Mouse (Mus musculus): Measurements from ENCODE around the gene Wsb2.
"Not testable (repeated sequence)": the region's sequence is repeated elsewhere in the genome, so short reads cannot be mapped to it uniquely, and the experiment has no call there.

Wsb2 gene

GRCm38 (mm10) chr5:117357129-117357477 is at the start of gene Wsb2:
TSS of gene Wsb2 (plus strand) at chr5:117357304.
- peak; percentile 90 to 96 for DNase-seq

- peak; percentile 80 to 95 for DNase-seq
These were observed 49.4 kb upstream of the Wsb2 start for GRCm38 (mm10) chr5:117307699-117308098.

- peak; percentile 79 to 86 for DNase-seq
These were observed 43.7 kb upstream of the Wsb2 start for GRCm38 (mm10) chr5:117313420-117313819.

GRCm38 (mm10) chr5:117313909-117314308 is 43.2 kb upstream of the Wsb2 start:
- no peak for DNase-seq

GRCm38 (mm10) chr5:117314587-117315428 is 42.3 kb upstream of the Wsb2 start:
- DNase-seq = no peak

DNA sequence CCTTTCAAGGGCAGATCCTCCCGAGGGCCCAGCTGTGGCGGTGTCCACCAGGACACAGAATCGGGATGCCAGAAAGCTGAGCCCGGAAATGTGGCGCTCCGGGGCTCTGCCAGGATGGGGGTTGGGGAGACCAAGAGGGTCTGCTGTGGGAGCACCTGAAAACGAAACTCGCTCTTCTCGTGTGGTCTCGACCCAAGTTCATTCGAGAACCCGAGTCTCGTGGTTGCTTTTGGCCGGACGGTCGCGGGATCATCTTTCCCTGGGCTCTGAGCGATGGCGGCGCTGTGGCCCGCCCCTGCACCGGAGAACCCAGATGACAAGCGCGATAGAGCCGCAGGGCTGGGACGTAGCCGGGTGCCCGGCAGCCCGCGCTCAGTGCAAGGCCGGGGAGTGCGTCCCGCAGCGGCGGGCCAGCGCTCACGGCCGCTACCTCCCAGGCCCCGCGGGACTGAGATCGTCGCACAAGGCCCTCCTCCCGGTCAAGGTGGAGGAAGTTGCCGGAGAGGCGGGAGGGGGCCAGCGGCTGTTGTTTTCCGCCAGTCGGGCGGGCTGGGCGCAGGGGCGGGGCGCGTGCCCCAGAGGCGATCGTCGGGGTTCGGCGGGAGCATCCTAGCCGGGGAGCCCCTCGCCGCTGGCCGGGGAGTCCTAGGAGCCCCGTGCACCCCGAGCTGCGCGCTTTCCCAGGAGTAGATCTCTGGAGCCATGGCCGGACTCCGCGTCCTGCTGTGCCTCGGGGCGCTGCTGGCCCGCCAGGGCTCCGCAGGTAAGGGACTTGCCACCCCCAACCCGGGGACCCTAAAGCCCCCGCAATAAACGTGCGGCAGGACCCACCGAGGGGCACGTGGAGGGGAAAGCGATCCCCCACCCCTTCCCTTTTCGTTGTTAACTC is 38.1 kb upstream of the Wsb2 start, which contains the start of gene Vsig10:
TSS of gene Vsig10 (plus strand) at position 343 of the 889 bp plus-strand sequence.
- DNase-seq = peak; percentile 74 to 86

DNA sequence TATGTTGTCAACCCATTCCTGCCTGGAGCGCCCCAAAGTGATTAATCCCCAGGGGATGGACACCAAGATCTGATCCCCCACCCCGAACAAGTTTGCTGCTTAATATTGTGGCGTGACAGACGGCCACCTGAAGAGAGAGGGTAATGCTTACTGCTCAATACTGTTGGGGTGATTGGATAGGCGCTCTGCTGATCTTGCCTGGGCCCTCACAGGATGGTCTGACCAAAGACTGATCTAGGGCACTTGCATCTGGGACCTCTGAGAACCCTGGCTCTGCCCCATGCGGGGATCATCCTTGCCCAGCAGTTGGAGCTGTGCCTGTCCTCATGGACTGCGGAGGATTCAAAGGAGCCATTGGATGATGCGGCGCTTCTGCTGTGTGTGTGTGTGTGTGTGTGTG is 33.4 kb upstream of the Wsb2 start:
- DNase-seq = no peak

DNA sequence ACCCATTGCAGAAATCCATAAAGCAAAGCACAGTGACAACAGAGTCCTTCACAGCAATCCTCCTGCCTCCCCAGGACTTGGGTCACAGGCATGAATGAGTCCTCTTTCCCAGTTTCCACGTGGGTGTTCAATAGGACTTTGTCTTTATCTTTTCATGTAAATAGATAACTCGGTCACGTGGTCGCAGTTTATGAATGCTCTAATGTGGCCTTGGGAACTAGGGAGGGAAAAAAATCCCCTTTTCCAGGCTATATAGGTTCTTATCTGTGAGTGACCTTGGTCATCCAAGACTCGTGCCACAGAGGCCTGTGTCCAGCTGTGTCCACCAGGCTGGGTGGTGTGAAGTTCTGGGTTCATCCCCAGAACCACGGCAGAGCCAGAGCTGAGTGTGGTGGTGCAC is 30.7 kb upstream of the Wsb2 start:
- no peak for DNase-seq

- peak; percentile 17 to 25 for DNase-seq
These were observed 26.6 kb upstream of the Wsb2 start for GRCm38 (mm10) chr5:117330457-117330856.

DNA sequence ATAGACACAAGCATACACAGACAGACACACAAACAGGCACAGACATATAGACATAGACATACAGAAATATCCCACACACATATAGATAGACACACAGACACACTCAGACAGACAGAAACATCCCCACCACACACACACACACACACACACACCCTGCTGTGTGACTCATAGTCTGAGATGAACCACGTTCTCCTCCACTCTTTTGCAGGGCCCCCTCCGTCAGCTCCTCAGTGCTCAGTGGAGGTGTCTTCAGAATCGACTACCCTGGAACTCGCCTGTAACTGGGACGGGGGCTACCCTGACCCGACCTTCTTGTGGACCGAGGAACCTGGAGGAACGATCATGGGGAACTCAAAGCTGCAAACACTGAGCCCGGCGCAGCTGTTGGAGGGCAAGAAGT is 19.1 kb upstream of the Wsb2 start:
- DNase-seq = no peak

DNA sequence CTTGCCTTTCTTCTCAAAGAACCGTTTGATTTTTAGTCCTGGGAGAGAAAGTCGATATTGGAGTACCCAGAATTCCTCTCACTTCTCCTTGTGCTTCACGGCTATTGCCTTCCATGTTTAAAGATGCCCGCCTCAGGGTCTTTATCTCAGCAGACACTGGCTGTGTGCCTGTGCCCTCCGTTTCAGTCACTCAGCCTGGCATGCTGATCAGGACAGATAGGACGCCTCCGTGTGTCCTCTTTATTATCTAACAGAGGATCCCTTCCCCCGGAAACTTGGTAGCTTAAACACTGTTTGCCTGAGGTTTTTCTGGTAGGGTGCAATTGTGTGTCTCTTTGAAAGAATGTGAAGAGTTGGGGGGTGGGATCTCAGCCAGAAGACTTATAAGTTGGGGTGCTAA is 18.6 kb upstream of the Wsb2 start:
- DNase-seq = no peak

DNA sequence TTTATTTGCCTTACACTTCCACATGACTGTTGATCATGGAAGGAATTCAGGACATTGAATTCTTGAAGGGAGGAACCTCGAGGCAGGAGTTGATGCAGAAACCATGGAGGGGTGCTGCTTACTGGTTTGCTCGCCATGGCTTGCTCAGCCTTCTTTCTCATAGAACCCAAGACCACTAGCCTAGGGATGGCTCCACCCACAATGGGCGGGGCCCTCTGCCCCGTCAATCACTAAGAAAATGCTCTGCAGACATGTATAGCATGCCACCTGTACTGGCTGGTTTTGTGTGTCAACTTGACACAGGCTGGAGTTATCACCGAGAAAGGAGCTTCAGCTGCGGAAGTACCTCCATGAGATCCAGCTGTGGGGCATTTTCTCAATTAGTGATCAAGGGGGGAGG is 17.0 kb upstream of the Wsb2 start:
- DNase-seq = no peak

GRCm38 (mm10) chr5:117341896-117342295 is 15.2 kb upstream of the Wsb2 start:
- no peak for DNase-seq

DNA sequence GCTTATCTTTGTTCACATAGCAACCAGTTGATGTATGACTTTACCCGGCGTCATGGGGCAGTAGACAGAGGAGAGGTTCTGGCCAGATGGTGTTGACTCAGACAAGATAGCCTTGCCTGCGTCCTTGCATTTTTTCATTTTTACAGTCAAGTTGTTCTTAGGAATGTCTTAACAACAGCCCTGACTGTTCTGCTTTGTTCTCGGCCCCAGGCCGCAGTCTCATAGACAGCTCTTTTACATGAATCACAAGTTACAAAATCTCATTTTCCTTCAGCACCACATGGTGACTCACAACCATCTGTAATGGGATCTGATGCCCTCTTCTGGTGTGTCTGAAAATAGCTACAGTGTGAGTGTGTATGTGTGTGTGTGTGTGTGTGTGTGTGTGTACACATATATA is 12.6 kb upstream of the Wsb2 start:
- not testable (repeated sequence) for DNase-seq

DNA sequence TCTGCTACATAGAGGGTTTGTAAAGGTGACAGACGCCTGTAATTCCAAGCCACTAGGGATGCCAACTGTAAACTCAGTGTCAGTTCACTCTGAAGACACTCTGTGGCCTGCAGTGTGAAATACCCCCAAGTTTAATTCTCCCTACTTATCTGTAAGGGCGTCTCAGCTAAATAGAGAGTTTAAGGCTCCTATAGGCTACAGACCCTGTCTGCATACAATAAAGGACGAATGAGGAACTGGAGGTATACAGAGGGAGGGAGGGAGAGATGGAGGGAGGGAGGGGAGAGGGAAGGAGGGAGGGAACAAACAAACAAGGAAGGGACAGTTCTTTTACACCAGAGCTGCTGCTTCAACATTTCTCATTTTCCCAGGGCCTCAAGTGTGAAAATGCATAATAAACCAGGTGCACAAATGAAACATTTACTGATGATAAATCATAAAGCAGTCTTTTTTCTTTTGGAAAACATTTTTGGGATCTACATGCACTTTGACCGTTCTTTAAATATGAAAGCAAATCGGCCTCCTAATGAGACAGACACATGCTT is 11.6 kb upstream of the Wsb2 start:
- no peak for DNase-seq

DNA sequence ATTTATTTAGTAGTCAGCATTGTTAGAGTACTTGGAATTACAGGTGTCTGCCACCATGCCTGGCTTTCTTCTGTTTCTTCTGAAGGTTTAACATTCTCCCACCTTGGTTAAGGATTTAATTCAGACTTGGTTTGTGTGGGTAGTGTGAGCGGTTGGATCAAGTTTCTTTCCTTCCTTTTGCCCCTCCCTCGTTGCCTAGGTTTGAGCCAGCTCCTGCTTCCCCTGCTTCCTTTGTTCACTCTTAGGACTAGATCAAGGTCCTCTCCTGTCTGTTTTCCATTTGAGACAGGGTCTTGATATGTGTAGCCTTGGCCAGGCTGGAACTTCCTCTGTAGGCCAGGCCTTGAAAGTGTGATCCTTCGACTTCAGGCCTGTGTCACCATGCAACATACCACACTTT is 10.8 kb upstream of the Wsb2 start:
- no peak for DNase-seq

GRCm38 (mm10) chr5:117347011-117347410 is 10.1 kb upstream of the Wsb2 start:
- DNase-seq = no peak

DNA sequence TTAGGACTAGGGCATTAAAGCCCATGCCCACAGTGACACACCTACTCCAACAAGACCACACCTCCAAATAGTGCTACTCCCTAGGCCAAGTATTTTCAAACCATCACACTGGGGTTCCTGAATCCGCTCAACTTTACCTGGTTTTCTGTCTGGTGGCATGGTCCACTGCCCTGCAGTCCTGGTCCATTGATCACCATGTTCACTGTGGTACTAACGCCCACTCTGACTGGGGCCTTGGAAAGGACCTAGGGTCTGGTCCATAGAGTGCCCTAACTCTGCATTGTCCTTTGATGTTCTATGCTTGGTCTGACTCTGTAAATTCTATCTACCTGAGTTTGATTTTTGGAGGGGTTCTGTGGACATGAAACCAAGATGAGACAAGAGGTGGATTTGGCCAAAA is 9.3 kb upstream of the Wsb2 start:
- no peak for DNase-seq

DNA sequence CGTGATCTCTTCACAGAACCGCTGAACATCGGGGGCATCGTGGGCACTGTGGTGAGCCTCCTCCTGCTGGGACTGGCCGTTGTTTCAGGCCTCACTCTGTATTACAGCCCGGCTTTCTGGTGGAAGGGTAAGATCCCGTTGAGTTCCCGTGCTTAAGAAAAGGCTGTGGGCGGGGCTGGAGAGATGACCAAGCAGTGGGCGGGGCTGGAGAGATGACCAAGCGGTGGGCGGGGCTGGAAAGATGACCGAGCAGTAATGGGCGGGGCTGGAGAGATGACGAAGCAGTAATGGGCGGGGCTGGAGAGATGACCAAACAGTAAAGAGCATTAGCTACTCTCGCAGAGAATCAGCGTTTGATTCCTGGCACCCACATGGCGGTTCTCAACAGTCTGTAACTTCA is 8.8 kb upstream of the Wsb2 start:
- peak; percentile 55 to 80 for DNase-seq

DNA sequence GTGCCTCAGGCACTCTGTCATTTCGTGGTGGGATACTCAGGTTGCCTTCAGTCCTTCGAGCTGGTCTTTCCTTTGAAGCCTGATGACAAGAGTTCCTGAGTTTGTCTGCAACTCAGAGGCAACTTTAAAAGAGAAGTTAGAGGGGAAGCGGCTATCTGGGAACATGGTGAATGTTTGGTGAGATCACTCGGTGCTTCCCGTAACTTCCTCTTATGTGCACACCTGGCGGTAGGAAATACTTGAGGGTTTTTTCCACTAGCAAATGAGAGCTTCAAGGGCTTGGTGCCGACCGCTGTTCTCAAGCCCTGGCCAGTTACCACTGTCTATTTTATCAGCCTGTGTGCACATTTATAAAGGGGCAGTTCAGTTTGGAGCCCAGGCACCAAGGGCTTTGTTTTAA is 3.0 kb upstream of the Wsb2 start:
- no peak for DNase-seq

- peak in 1 of 2 experiments; percentile 11 for DNase-seq
These were observed 1.3 kb upstream of the Wsb2 start for GRCm38 (mm10) chr5:117355648-117356303.

GRCm38 (mm10) chr5:117356365-117357128 is 557 bp upstream of the Wsb2 start:
- peak; percentile 60 to 67 for DNase-seq
